Mouse (Mus musculus) liver, embryonic 14.5 days (tissue): ENCODE data around the gene Flywch2.

Experiments
- CTCF ChIP-seq: IDR thresholded peaks from 2 replicates; pipeline ENCODE4 v1.5.1; 2016; ENCODE audit warnings: antibody characterized with exemption, low read depth, control low read depth
- EP300 ChIP-seq: IDR thresholded peaks from 2 replicates; pipeline ENCODE4 v1.6.1; 2016; ENCODE audit warnings: antibody characterized with exemption, low read depth

- TF ChIP-seq CTCF (no peak), EP300 (no peak)
Measured at GRCm38 (mm10) chr17:23760231-23760630, 25.6 kb downstream of the Flywch2 start.
